Mouse (Mus musculus): ENCODE results near the gene Id3. TPM values are rescaled to one million over a fixed set of nuclear protein-coding genes. Genes with fewer than 3 reads are reported as not detected.

Id3 gene
- polyA plus RNA-seq, 1 experiment from 2014 or later, result 404 TPM

GRCm38 (mm10) chr4:136177244-136177611, 33.9 kb downstream of the Id3 start:
- DNase-seq (ENCODE audit: low spot score) (peak; percentile 72), ATAC-seq (ENCODE audit: low read depth) (0 out of 2 replicates have a peak, but pooled peaks have one; percentile 6)
- Histone ChIP-seq H3K4me3 (ENCODE audit: low read depth, low read length) (no peak overlapping the region), H3K9me3 (ENCODE audit: control insufficient read depth, low read length) (no peaks in the 10 kb centered on the region), H3K9ac (ENCODE audit: low read depth, low read length) (no peak overlapping the region), H3K4me2 (ENCODE audit: low read depth, low read length) (peak overlapping the region; percentile 15; the same call in 1 of the 2 replicates), H3K36me3 (ENCODE audit: control insufficient read depth, insufficient read depth, low read length) (no peaks in the 10 kb centered on the region), H3K27me3 (replicated peaks; ENCODE audit: control insufficient read depth, insufficient read depth, low read length) (no peaks in the 10 kb centered on the region), H3K4me1 (ENCODE audit: control insufficient read depth, insufficient read depth, low read length) (peaks cover 40% of the 10 kb centered on the region), H3K27ac (replicated peaks; ENCODE audit: low read depth, low read length) (peak overlapping the region; percentile 21; the same call in 1 of the 2 replicates)
- WGBS, result 36% methylated on average over 8 of the region's 8 CpGs

GRCm38 (mm10) chr4:136177612-136178474, 34.5 kb downstream of the Id3 start:
- Histone ChIP-seq H3K9me3 (ENCODE audit: control insufficient read depth, low read length) (no peaks in the 10 kb centered on the region), H3K4me2 (ENCODE audit: low read depth, low read length) (peak overlapping the region; percentile 15; the same call in 1 of the 2 replicates), H3K9ac (ENCODE audit: low read depth, low read length) (no peak overlapping the region), H3K27me3 (replicated peaks; ENCODE audit: control insufficient read depth, insufficient read depth, low read length) (no peaks in the 10 kb centered on the region), H3K36me3 (ENCODE audit: control insufficient read depth, insufficient read depth, low read length) (no peaks in the 10 kb centered on the region), H3K4me1 (ENCODE audit: control insufficient read depth, insufficient read depth, low read length) (peaks cover 40% of the 10 kb centered on the region), H3K4me3 (ENCODE audit: low read depth, low read length) (no peak overlapping the region), H3K27ac (replicated peaks; ENCODE audit: low read depth, low read length) (peak overlapping the region; percentile 44)
- 56% methylated on average over 10 of the region's 11 CpGs for WGBS
- peak; percentile 28; the same call in 1 of the 2 replicates for ATAC-seq (ENCODE audit: low read depth)
- DNase-seq (ENCODE audit: low spot score), result peak; percentile 80

- DNase-seq (ENCODE audit: low spot score) (no peak), ATAC-seq (ENCODE audit: low read depth) (no peak)
- H3K27me3 ChIP-seq (replicated peaks; ENCODE audit: control insufficient read depth, insufficient read depth, low read length), result no peaks in the 10 kb centered on the region
- no peaks in the 10 kb centered on the region for H3K9me3 ChIP-seq (ENCODE audit: control insufficient read depth, low read length)
- H3K4me3 ChIP-seq (ENCODE audit: low read depth, low read length), result no peak overlapping the region
- peak overlapping the region; percentile 44; the same call in 1 of the 2 replicates for H3K27ac ChIP-seq (replicated peaks; ENCODE audit: low read depth, low read length)
- H3K36me3 ChIP-seq (ENCODE audit: control insufficient read depth, insufficient read depth, low read length), result no peaks in the 10 kb centered on the region
- no peak overlapping the region for H3K9ac ChIP-seq (ENCODE audit: low read depth, low read length)
- 79% methylated on average over 12 of the region's 12 CpGs for WGBS
- H3K4me1 ChIP-seq (ENCODE audit: control insufficient read depth, insufficient read depth, low read length), result peaks cover 36% of the 10 kb centered on the region
- no peak overlapping the region for H3K4me2 ChIP-seq (ENCODE audit: low read depth, low read length)
Observed at GRCm38 (mm10) chr4:136178475-136178921, 35.2 kb downstream of the Id3 start.

- Histone ChIP-seq H3K4me1 (ENCODE audit: control insufficient read depth, insufficient read depth, low read length) (peaks cover 30% of the 10 kb centered on the region), H3K27ac (replicated peaks; ENCODE audit: low read depth, low read length) (no peak overlapping the region), H3K4me3 (ENCODE audit: low read depth, low read length) (peak overlapping the region; percentile 37; the same call in 1 of the 2 replicates), H3K9ac (ENCODE audit: low read depth, low read length) (no peak overlapping the region), H3K36me3 (ENCODE audit: control insufficient read depth, insufficient read depth, low read length) (no peaks in the 10 kb centered on the region), H3K4me2 (ENCODE audit: low read depth, low read length) (peak overlapping the region; percentile 67), H3K9me3 (ENCODE audit: control insufficient read depth, low read length) (no peaks in the 10 kb centered on the region), H3K27me3 (replicated peaks; ENCODE audit: control insufficient read depth, insufficient read depth, low read length) (no peaks in the 10 kb centered on the region)
- WGBS, result 79% methylated on average over 7 of the region's 7 CpGs
- ATAC-seq (ENCODE audit: low read depth) (no peak), DNase-seq (ENCODE audit: low spot score) (no peak)
Observed at GRCm38 (mm10) chr4:136179456-136179855, 36.2 kb downstream of the Id3 start.

GRCm38 (mm10) chr4:136179998-136180397, 36.7 kb downstream of the Id3 start:
- H3K4me1 ChIP-seq (ENCODE audit: control insufficient read depth, insufficient read depth, low read length), result peaks cover 30% of the 10 kb centered on the region

GRCm38 (mm10) chr4:136180408-136181330, 37.4 kb downstream of the Id3 start:
- peaks cover 30% of the 10 kb centered on the region for H3K4me1 ChIP-seq (ENCODE audit: control insufficient read depth, insufficient read depth, low read length)
- H3K36me3 ChIP-seq (ENCODE audit: control insufficient read depth, insufficient read depth, low read length), result no peaks in the 10 kb centered on the region
- peak overlapping the region; percentile 67 for H3K4me2 ChIP-seq (ENCODE audit: low read depth, low read length)
- H3K27ac ChIP-seq (replicated peaks; ENCODE audit: low read depth, low read length), result no peak overlapping the region; the same call in 1 of the 2 replicates
- no peaks in the 10 kb centered on the region for H3K9me3 ChIP-seq (ENCODE audit: control insufficient read depth, low read length)
- peak overlapping the region; percentile 37 for H3K4me3 ChIP-seq (ENCODE audit: low read depth, low read length)
- ATAC-seq (ENCODE audit: low read depth) (peak; percentile 76), DNase-seq (ENCODE audit: low spot score) (peak; percentile 89)
- H3K9ac ChIP-seq (ENCODE audit: low read depth, low read length), result peak overlapping the region; percentile 52
- 20% methylated on average over 23 of the region's 23 CpGs for WGBS
- H3K27me3 ChIP-seq (replicated peaks; ENCODE audit: control insufficient read depth, insufficient read depth, low read length), result no peaks in the 10 kb centered on the region

More at GRCm38 (mm10) chr4:136179998-136180397, 36.7 kb downstream of the Id3 start:
- Histone ChIP-seq H3K9ac (ENCODE audit: low read depth, low read length) (peak overlapping the region; percentile 52; the same call in 1 of the 2 replicates), H3K36me3 (ENCODE audit: control insufficient read depth, insufficient read depth, low read length) (no peaks in the 10 kb centered on the region), H3K4me3 (ENCODE audit: low read depth, low read length) (peak overlapping the region; percentile 37), H3K9me3 (ENCODE audit: control insufficient read depth, low read length) (no peaks in the 10 kb centered on the region), H3K4me2 (ENCODE audit: low read depth, low read length) (peak overlapping the region; percentile 67), H3K27ac (replicated peaks; ENCODE audit: low read depth, low read length) (no peak overlapping the region; the same call in 1 of the 2 replicates), H3K27me3 (replicated peaks; ENCODE audit: control insufficient read depth, insufficient read depth, low read length) (no peaks in the 10 kb centered on the region)
- DNase-seq (ENCODE audit: low spot score) (peak; percentile 78), ATAC-seq (ENCODE audit: low read depth) (peak; percentile 20)
- 2% methylated on average over 15 of the region's 15 CpGs for WGBS

GRCm38 (mm10) chr4:136181367-136181766, 38.1 kb downstream of the Id3 start:
- Histone ChIP-seq H3K4me3 (ENCODE audit: low read depth, low read length) (no peak overlapping the region), H3K4me1 (ENCODE audit: control insufficient read depth, insufficient read depth, low read length) (peaks cover 30% of the 10 kb centered on the region), H3K9me3 (ENCODE audit: control insufficient read depth, low read length) (no peaks in the 10 kb centered on the region), H3K4me2 (ENCODE audit: low read depth, low read length) (peak overlapping the region; percentile 67), H3K27ac (replicated peaks; ENCODE audit: low read depth, low read length) (no peak overlapping the region; the same call in 1 of the 2 replicates), H3K9ac (ENCODE audit: low read depth, low read length) (peak overlapping the region; percentile 34; the same call in 1 of the 2 replicates), H3K36me3 (ENCODE audit: control insufficient read depth, insufficient read depth, low read length) (no peaks in the 10 kb centered on the region), H3K27me3 (replicated peaks; ENCODE audit: control insufficient read depth, insufficient read depth, low read length) (no peaks in the 10 kb centered on the region)
- no peak for DNase-seq (ENCODE audit: low spot score)
- 20% methylated on average over 12 of the region's 12 CpGs for WGBS
- ATAC-seq (ENCODE audit: low read depth), result no peak

GRCm38 (mm10) chr4:136185375-136185774, 42.1 kb downstream of the Id3 start:
- no peak for ATAC-seq (ENCODE audit: low read depth)
- peaks cover 7% of the 10 kb centered on the region for H3K4me1 ChIP-seq (ENCODE audit: control insufficient read depth, insufficient read depth, low read length)
- H3K9ac ChIP-seq (ENCODE audit: low read depth, low read length), result 0 out of 2 replicates have a peak overlapping the region, but pooled peaks have one; percentile 34
- 64% methylated on average over 9 of the region's 9 CpGs for WGBS
- DNase-seq (ENCODE audit: low spot score), result peak; percentile 62
- no peak overlapping the region for H3K4me3 ChIP-seq (ENCODE audit: low read depth, low read length)
- H3K27ac ChIP-seq (replicated peaks; ENCODE audit: low read depth, low read length), result 0 out of 2 replicates have a peak overlapping the region, but pooled peaks have one; percentile 33
- H3K4me2 ChIP-seq (ENCODE audit: low read depth, low read length), result no peak overlapping the region
- H3K9me3 ChIP-seq (ENCODE audit: control insufficient read depth, low read length), result no peaks in the 10 kb centered on the region
- no peaks in the 10 kb centered on the region; the same call in 1 of the 2 replicates for H3K36me3 ChIP-seq (ENCODE audit: control insufficient read depth, insufficient read depth, low read length)
- H3K27me3 ChIP-seq (replicated peaks; ENCODE audit: control insufficient read depth, insufficient read depth, low read length), result no peaks in the 10 kb centered on the region

Measured in embryonic facial prominence, embryonic 14.5 days (tissue).